Comparison of ENCODE assay signal across 14 mouse cellular contexts in the genomic region with DNA sequence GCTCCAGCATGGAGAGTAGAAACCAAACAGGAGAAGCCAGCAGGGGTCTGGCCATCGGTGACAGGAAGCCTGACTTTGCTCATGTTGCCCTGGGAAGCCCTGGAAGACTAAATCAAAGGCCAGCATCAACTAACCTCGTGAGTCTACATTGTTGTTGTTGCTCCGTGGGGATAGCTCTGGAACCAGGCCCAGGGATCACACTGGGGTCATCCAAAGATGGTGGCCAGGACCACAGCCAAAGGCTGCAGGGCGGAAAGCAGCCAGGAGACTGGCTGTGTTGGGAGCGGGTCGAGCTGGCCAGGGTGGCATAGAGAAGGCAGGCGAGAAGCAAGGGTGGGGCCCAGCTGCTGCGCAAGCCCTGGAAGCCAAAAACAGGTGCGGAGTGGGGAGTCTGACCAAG.
"Had no signal": no experiment of that assay in that cellular context is flagged by ENCODE, and none has a peak within 500 bp of the region (broad histone marks: within the 10 kb centered on the region; RNA-seq: fewer than 3 reads in every experiment).

No protein-coding gene starts in this region.

- DNase-seq: kidney, adult 18-20 months; lung, embryonic 14.5 days; thymus, postnatal 4 days had no signal

- H3K9ac ChIP-seq: intestine, embryonic 15.5 days; kidney, embryonic 15.5 days; liver, embryonic 15.5 days; lung, embryonic 14.5 days; neural tube, embryonic 12.5 days had no signal

- H3K27ac ChIP-seq: intestine, embryonic 15.5 days; kidney, embryonic 15.5 days; layer of hippocampus, adult 2 months; limb, embryonic 10.5 days; liver, embryonic 15.5 days; macrophage; neural tube, embryonic 12.5 days; stomach, postnatal 0 days had no signal

- ATAC-seq: intestine, embryonic 15.5 days had no signal

- H3K27me3 ChIP-seq: intestine, embryonic 15.5 days; kidney, embryonic 15.5 days; liver, embryonic 15.5 days; megakaryocyte, embryonic 14.5 days; neural tube, embryonic 12.5 days had no signal

- H3K4me1 ChIP-seq: liver, embryonic 15.5 days had no signal

- H3K4me3 ChIP-seq: intestine, embryonic 15.5 days; kidney, embryonic 15.5 days; layer of hippocampus, adult 2 months; limb, embryonic 10.5 days; liver, embryonic 15.5 days; megakaryocyte, embryonic 14.5 days; neural tube, embryonic 12.5 days had no signal

- H3K36me3 ChIP-seq: intestine, embryonic 15.5 days; neural tube, embryonic 12.5 days had no signal

- H3K4me2 ChIP-seq: intestine, embryonic 15.5 days; kidney, embryonic 15.5 days; liver, embryonic 11.5 days; liver, embryonic 15.5 days; lung, embryonic 14.5 days; midbrain, embryonic 11.5 days; neural tube, embryonic 12.5 days had no signal

- H3K9me3 ChIP-seq: intestine, embryonic 15.5 days; kidney, embryonic 15.5 days; limb, embryonic 10.5 days; liver, embryonic 15.5 days; megakaryocyte, embryonic 14.5 days; neural tube, embryonic 12.5 days had no signal
